Mouse (Mus musculus) heart, embryonic 14.5 days (tissue): ENCODE measurements around the gene H2al1k. TPM values are rescaled to one million over a fixed set of nuclear protein-coding genes. Genes with fewer than 3 reads are reported as not detected.
"Not testable (repeated sequence)": the region's sequence is repeated elsewhere in the genome, so short reads cannot be mapped to it uniquely, and the experiment has no call there.

Experiments
- ATAC-seq: fragments of 200-750 bp; cut with Nextera tagmentation; 2 replicates; pipeline ENCODE4 v1.8.0; 2017; ENCODE audit warnings: low read depth, moderate TSS enrichment; ENCODE audit not compliant: insufficient number of reproducible peaks, insufficient read depth, low FRiP score
- H3K27ac ChIP-seq, 2 experiments: fragments of 200-500 bp in 1 of 2; fragments of 300-500 bp in 1 of 2; sonication (generic) in 1 of 2; replicated peaks in 1 of 2; 2 replicates each; pipeline ENCODE4 v1.5.1; 2012 to 2014; ENCODE audit warnings: low read depth in 2 of 2, low read length in 2 of 2, control low read depth in 1 of 2, mild to moderate bottlenecking in 1 of 2, mixed read lengths in 1 of 2; ENCODE audit not compliant: control insufficient read depth in 1 of 2, insufficient read depth in 1 of 2
- H3K27me3 ChIP-seq: fragments of 300-500 bp; sonication (generic); 2 replicates; pipeline ENCODE4 v1.6.1; 2014; ENCODE audit warnings: mild to moderate bottlenecking, low read length, control low read depth; ENCODE audit not compliant: control insufficient read depth, insufficient read depth
- H3K36me3 ChIP-seq: fragments of 300-500 bp; sonication (generic); 2 replicates; pipeline ENCODE4 v1.6.1; 2014; ENCODE audit warnings: mild to moderate bottlenecking, control low read depth, low read length, mixed read lengths; ENCODE audit not compliant: control insufficient read depth, insufficient read depth
- H3K4me1 ChIP-seq, 2 experiments: fragments of 200-500 bp in 1 of 2; fragments of 300-500 bp in 1 of 2; sonication (generic) in 1 of 2; 2 replicates each; pipeline ENCODE4 v1.6.1; 2012 to 2014; ENCODE audit warnings: low read length in 2 of 2, control low read depth in 1 of 2, mixed read lengths in 1 of 2; ENCODE audit not compliant: control insufficient read depth in 2 of 2, insufficient read depth in 2 of 2
- H3K4me2 ChIP-seq: fragments of 300-500 bp; sonication (generic); 2 replicates; pipeline ENCODE4 v1.6.1; 2014; ENCODE audit warnings: mild to moderate bottlenecking, low read length
- H3K4me3 ChIP-seq, 2 experiments: fragments of 200-500 bp in 1 of 2; fragments of 300-500 bp in 1 of 2; sonication (generic) in 1 of 2; 2 replicates each; pipeline ENCODE4 v1.5.1; 2012 to 2014; ENCODE audit warnings: low read length in 2 of 2, mild to moderate bottlenecking in 2 of 2, control low read depth in 1 of 2, low read depth in 1 of 2, moderate library complexity in 1 of 2; ENCODE audit not compliant: control insufficient read depth in 1 of 2, insufficient read depth in 1 of 2
- H3K9ac ChIP-seq: fragments of 300-500 bp; sonication (generic); 2 replicates; pipeline ENCODE4 v1.6.1; 2014; ENCODE audit warnings: mild to moderate bottlenecking, low read length
- H3K9me3 ChIP-seq: fragments of 300-500 bp; sonication (generic); 2 replicates; pipeline ENCODE4 v1.6.1; 2016; ENCODE audit warnings: low read length, control low read depth; ENCODE audit not compliant: control insufficient read depth
- WGBS: fragments of 180-500 bp; shearing (Covaris S2); extraction: QIAGEN DNeasy Blood & Tissue Kit; methylation state at CpG from one replicate; pipeline ENCODE4 v1.1.7; 2014; 5-methylcytosine and 5-hydroxymethylcytosine counted together
- polyA plus RNA-seq: library from polyadenylated mRNA; unstranded; fragments of >200 nt; fragmentation: Nextera tagmentation; extraction: Ambion mirVana; gene quantifications from 2 replicates; pipeline ENCODE4 v1.2.1, GENCODE M21; 2014

Gene H2al1k
- polyA plus RNA-seq: not detected in 2 replicates

GRCm38 (mm10) chrX:9350327-9350726 lies at the start of gene H2al1k:
H2al1k (plus strand) TSS chrX:9350627.
- H3K9ac ChIP-seq, H3K27ac ChIP-seq, H3K4me3 ChIP-seq, H3K36me3 ChIP-seq, H3K4me2 ChIP-seq, H3K9me3 ChIP-seq, ATAC-seq, H3K27me3 ChIP-seq, H3K4me1 ChIP-seq: not testable (repeated sequence)
- WGBS: no CpG with 5 or more reads among the region's 2 CpGs

GRCm38 (mm10) chrX:9302791-9303190 lies 47.6 kb upstream of the H2al1k start:
- H3K27me3 ChIP-seq: no peaks in the 10 kb centered on the region
- no peak for ATAC-seq
- H3K27ac ChIP-seq: no peak overlapping the region
- no peaks in the 10 kb centered on the region for H3K36me3 ChIP-seq
- no peak overlapping the region for H3K9ac ChIP-seq
- H3K4me1 ChIP-seq: no peaks in the 10 kb centered on the region
- no peak overlapping the region for H3K4me3 ChIP-seq
- WGBS: 77% methylated on average over 5 of the region's 5 CpGs
- no peak overlapping the region for H3K4me2 ChIP-seq
- H3K9me3 ChIP-seq: no peaks in the 10 kb centered on the region

- H3K27me3 ChIP-seq: no peaks in the 10 kb centered on the region
- H3K4me1 ChIP-seq: no peaks in the 10 kb centered on the region
- no peak overlapping the region for H3K9ac ChIP-seq
- no peak for ATAC-seq
- no peaks in the 10 kb centered on the region for H3K9me3 ChIP-seq
- H3K4me2 ChIP-seq: no peak overlapping the region
- WGBS: 73% methylated on average over 1 of the region's 1 CpGs
- H3K4me3 ChIP-seq: no peak overlapping the region
- H3K27ac ChIP-seq: no peak overlapping the region
- H3K36me3 ChIP-seq: no peaks in the 10 kb centered on the region
Measured at GRCm38 (mm10) chrX:9303455-9303854, 47.0 kb upstream of the H2al1k start.

GRCm38 (mm10) chrX:9316457-9316856 lies 34.0 kb upstream of the H2al1k start:
- not testable (repeated sequence) for H3K4me3 ChIP-seq, H3K4me1 ChIP-seq, H3K9ac ChIP-seq, H3K27ac ChIP-seq, ATAC-seq, H3K9me3 ChIP-seq, H3K4me2 ChIP-seq, H3K27me3 ChIP-seq, H3K36me3 ChIP-seq

GRCm38 (mm10) chrX:9327954-9328353 lies 22.5 kb upstream of the H2al1k start:
- WGBS: 84% methylated on average over 26 of the region's 26 CpGs
- not testable (repeated sequence) for H3K27ac ChIP-seq, H3K36me3 ChIP-seq, H3K4me1 ChIP-seq, H3K9me3 ChIP-seq, H3K27me3 ChIP-seq, H3K9ac ChIP-seq, H3K4me2 ChIP-seq, ATAC-seq, H3K4me3 ChIP-seq

GRCm38 (mm10) chrX:9332366-9332962 lies 18.0 kb upstream of the H2al1k start:
- H3K27me3 ChIP-seq, H3K4me1 ChIP-seq, H3K9me3 ChIP-seq, H3K36me3 ChIP-seq, H3K9ac ChIP-seq, H3K4me3 ChIP-seq, ATAC-seq, H3K27ac ChIP-seq, H3K4me2 ChIP-seq: not testable (repeated sequence)
- 80% methylated on average over 12 of the region's 12 CpGs for WGBS

- ATAC-seq, H3K4me1 ChIP-seq, H3K27ac ChIP-seq, H3K9me3 ChIP-seq, H3K36me3 ChIP-seq, H3K4me2 ChIP-seq, H3K4me3 ChIP-seq, H3K27me3 ChIP-seq, H3K9ac ChIP-seq: not testable (repeated sequence)
- WGBS: 31% methylated on average over 2 of the region's 2 CpGs
Measured at GRCm38 (mm10) chrX:9333035-9333434, 17.4 kb upstream of the H2al1k start.

- H3K4me2 ChIP-seq, H3K27ac ChIP-seq, H3K9ac ChIP-seq, H3K9me3 ChIP-seq, H3K4me1 ChIP-seq, H3K27me3 ChIP-seq, H3K4me3 ChIP-seq, ATAC-seq, H3K36me3 ChIP-seq: not testable (repeated sequence)
- 47% methylated on average over 1 of the region's 1 CpGs for WGBS
Measured at GRCm38 (mm10) chrX:9334996-9335395, 15.4 kb upstream of the H2al1k start.
